Mouse (Mus musculus) forebrain, embryonic 16.5 days (tissue): ENCODE measurements around the gene Tlr9. TPM values are rescaled to one million over a fixed set of nuclear protein-coding genes. Genes with fewer than 3 reads are reported as not detected.

Experiments used
- ATAC-seq: fragments of 200-750 bp; cut with Nextera tagmentation; 2 replicates; pipeline ENCODE4 v1.8.0; 2017; ENCODE audit warnings: mild to moderate bottlenecking, moderate library complexity
- H3K27ac ChIP-seq: fragments of 300-500 bp; sonication (generic); 2 replicates; pipeline ENCODE4 v1.5.1; 2014; ENCODE audit warnings: low read length, control low read depth
- H3K27me3 ChIP-seq: fragments of 300-500 bp; sonication (generic); replicated peaks from 2 replicates; pipeline ENCODE4 v1.6.1; 2014; ENCODE audit warnings: low read length; ENCODE audit not compliant: control insufficient read depth, insufficient read depth
- H3K36me3 ChIP-seq: fragments of 300-500 bp; sonication (generic); 2 replicates; pipeline ENCODE4 v1.6.1; 2014; ENCODE audit not compliant: control insufficient read depth, insufficient read depth
- H3K4me1 ChIP-seq: fragments of 300-500 bp; sonication (generic); replicated peaks from 2 replicates; pipeline ENCODE4 v1.6.1; 2014; ENCODE audit warnings: low read length; ENCODE audit not compliant: control insufficient read depth, insufficient read depth
- H3K4me2 ChIP-seq: fragments of 300-500 bp; sonication (generic); 2 replicates; pipeline ENCODE4 v1.6.1; 2014; ENCODE audit warnings: mild to moderate bottlenecking, low read length, control low read depth
- H3K4me3 ChIP-seq: fragments of 300-500 bp; sonication (generic); replicated peaks from 2 replicates; pipeline ENCODE4 v1.5.1; 2014; ENCODE audit warnings: mild to moderate bottlenecking, low read length, control low read depth
- H3K9ac ChIP-seq: fragments of 300-500 bp; sonication (generic); replicated peaks from 2 replicates; pipeline ENCODE4 v1.6.1; 2014; ENCODE audit warnings: low read depth, low read length, control low read depth
- H3K9me3 ChIP-seq: fragments of 300-500 bp; sonication (generic); 2 replicates; pipeline ENCODE4 v1.6.1; 2016; ENCODE audit warnings: low read length; ENCODE audit not compliant: control insufficient read depth
- WGBS: fragments of 180-500 bp; shearing (Covaris S2); extraction: QIAGEN DNeasy Blood & Tissue Kit; methylation state at CpG from one replicate; pipeline ENCODE4 v1.1.7; 2014; 5-methylcytosine and 5-hydroxymethylcytosine counted together
- polyA plus RNA-seq: library from polyadenylated mRNA; unstranded; fragments of >200 nt; fragmentation: Nextera tagmentation; extraction: Ambion mirVana; gene quantifications from 2 replicates; pipeline ENCODE4 v1.2.1, GENCODE M21; 2015

Tlr9 gene
- polyA plus RNA-seq, 1 experiment from 2014 or later = not detected

DNA sequence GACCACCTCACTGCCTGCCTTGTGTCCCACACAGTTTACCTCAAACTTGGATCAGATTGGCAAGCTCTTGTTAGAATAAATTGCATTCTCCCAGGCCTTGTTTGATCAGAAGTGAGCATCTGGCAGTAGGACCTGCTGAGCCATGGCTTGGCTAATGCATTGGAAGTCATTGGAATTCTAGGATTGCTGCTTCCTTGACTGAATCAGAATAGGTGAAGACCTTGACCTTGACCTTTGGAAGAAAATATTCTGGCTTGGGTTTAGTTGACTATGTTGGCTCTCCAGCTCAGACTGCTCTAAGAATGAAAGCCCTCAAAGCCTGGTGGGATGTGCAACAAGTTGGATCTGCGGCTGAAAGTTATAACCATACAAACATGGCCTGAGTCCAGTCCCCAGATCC, 31.0 kb upstream of the Tlr9 start:
- Histone ChIP-seq H3K27ac (no peak overlapping the region), H3K27me3 (no peaks in the 10 kb centered on the region), H3K9me3 (no peaks in the 10 kb centered on the region), H3K4me2 (no peak overlapping the region), H3K9ac (no peak overlapping the region), H3K4me3 (no peak overlapping the region), H3K4me1 (peaks cover 3% of the 10 kb centered on the region; the same call in 1 of the 2 replicates), H3K36me3 (peaks cover 45% of the 10 kb centered on the region)
- WGBS = 89% methylated on average over 1 of the region's 1 CpGs
- no peak for ATAC-seq

DNA sequence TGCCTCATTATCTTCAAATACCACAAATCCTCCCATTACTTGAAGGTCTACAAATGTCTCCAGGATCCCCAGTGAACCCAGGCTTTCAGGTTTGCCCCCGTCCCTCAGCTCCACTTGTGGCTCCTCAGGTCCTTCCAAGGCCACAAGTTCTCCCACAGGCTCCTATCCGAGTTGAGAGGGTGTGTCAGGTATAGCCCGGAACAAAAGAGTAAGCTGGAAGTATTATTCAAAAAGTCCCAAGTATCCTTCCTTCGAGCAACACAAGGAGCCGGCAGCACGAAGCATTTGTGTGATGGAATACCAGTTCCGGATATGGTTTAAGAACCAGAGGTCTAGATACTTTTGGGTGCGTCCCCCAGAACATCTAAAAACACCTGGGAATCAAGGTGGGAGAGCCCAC, 30.4 kb upstream of the Tlr9 start:
- Histone ChIP-seq H3K9ac (no peak overlapping the region), H3K4me1 (peaks cover 3% of the 10 kb centered on the region; the same call in 1 of the 2 replicates), H3K27ac (no peak overlapping the region), H3K36me3 (peaks cover 40% of the 10 kb centered on the region), H3K4me3 (no peak overlapping the region), H3K4me2 (no peak overlapping the region), H3K27me3 (no peaks in the 10 kb centered on the region), H3K9me3 (no peaks in the 10 kb centered on the region)
- WGBS = 85% methylated on average over 8 of the region's 8 CpGs
- no peak for ATAC-seq

DNA sequence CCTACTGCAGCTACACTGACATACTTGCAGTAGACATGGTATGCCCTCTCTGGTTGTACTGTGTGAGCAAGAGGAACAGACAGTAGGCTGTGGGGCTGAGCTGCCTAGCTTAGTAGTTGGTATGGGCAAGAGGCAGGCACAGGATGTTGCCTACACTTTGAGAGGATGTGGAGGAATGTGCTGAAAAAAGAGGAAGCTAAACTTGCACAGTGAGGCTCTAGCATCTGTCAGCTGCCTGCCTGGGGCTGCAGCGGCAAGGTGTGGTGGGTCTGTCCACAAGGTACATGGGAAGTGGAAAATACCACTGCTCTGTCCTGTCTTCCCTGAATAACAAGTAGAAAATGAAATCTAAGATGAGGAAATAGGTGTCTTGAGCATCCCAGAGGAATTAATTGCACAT, 29.4 kb upstream of the Tlr9 start:
- peaks cover 31% of the 10 kb centered on the region for H3K36me3 ChIP-seq
- WGBS = 89% methylated on average over 1 of the region's 1 CpGs
- no peak overlapping the region for H3K27ac ChIP-seq
- no peaks in the 10 kb centered on the region for H3K9me3 ChIP-seq
- no peak for ATAC-seq
- H3K4me1 ChIP-seq = peaks cover 3% of the 10 kb centered on the region; the same call in 1 of the 2 replicates
- H3K27me3 ChIP-seq = no peaks in the 10 kb centered on the region
- no peak overlapping the region for H3K4me2 ChIP-seq
- H3K4me3 ChIP-seq = no peak overlapping the region
- H3K9ac ChIP-seq = no peak overlapping the region

GRCm38 (mm10) chr9:106193930-106194807, 28.2 kb upstream of the Tlr9 start:
- Histone ChIP-seq H3K9me3 (no peaks in the 10 kb centered on the region), H3K4me3 (no peak overlapping the region), H3K4me2 (no peak overlapping the region), H3K36me3 (peaks cover 23% of the 10 kb centered on the region), H3K9ac (no peak overlapping the region), H3K4me1 (peaks cover 8% of the 10 kb centered on the region), H3K27me3 (no peaks in the 10 kb centered on the region), H3K27ac (no peak overlapping the region)
- ATAC-seq = no peak
- WGBS = 84% methylated on average over 8 of the region's 8 CpGs

DNA sequence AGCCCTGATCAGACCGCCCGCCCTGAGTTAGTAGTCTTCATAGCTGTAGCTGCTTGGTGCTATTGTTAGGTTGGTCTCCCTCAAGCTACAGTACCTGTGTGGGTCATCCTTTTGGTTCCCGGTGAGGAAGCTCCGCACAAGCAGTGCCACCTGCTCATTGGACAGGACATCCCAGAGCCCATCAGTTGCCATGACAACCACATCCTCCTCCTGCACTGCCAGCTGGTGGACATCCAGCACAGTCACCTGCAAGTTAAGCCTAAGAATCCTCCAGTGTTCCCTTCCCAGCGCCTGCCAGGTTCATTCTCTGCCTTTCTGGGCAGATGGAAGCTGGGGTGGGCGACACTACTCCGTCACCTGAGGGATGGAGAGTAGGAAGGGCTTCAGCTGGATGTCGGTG, 26.7 kb upstream of the Tlr9 start:
- H3K36me3 ChIP-seq = peaks cover 10% of the 10 kb centered on the region
- peaks cover 8% of the 10 kb centered on the region for H3K4me1 ChIP-seq
- 76% methylated on average over 8 of the region's 8 CpGs for WGBS
- no peaks in the 10 kb centered on the region for H3K27me3 ChIP-seq
- no peak for ATAC-seq
- no peak overlapping the region for H3K4me3 ChIP-seq
- H3K27ac ChIP-seq = no peak overlapping the region; the same call in 1 of the 2 replicates
- no peak overlapping the region for H3K9ac ChIP-seq
- H3K4me2 ChIP-seq = no peak overlapping the region
- no peaks in the 10 kb centered on the region for H3K9me3 ChIP-seq

- WGBS = 86% methylated on average over 3 of the region's 3 CpGs
These were observed 25.2 kb upstream of the Tlr9 start for GRCm38 (mm10) chr9:106197081-106197713.

GRCm38 (mm10) chr9:106197732-106198131, 24.7 kb upstream of the Tlr9 start:
- Histone ChIP-seq H3K27me3 (no peaks in the 10 kb centered on the region), H3K4me1 (peaks cover 8% of the 10 kb centered on the region), H3K4me2 (no peak overlapping the region), H3K27ac (no peak overlapping the region), H3K36me3 (no peaks in the 10 kb centered on the region), H3K9me3 (no peaks in the 10 kb centered on the region), H3K9ac (no peak overlapping the region), H3K4me3 (no peak overlapping the region)
- no peak for ATAC-seq
- 91% methylated on average over 9 of the region's 9 CpGs for WGBS

More at GRCm38 (mm10) chr9:106197081-106197713, 25.2 kb upstream of the Tlr9 start:
- no peak overlapping the region for H3K27ac ChIP-seq
- H3K4me3 ChIP-seq = no peak overlapping the region
- no peaks in the 10 kb centered on the region for H3K9me3 ChIP-seq
- H3K36me3 ChIP-seq = no peaks in the 10 kb centered on the region
- peaks cover 8% of the 10 kb centered on the region for H3K4me1 ChIP-seq
- no peak overlapping the region for H3K4me2 ChIP-seq
- ATAC-seq = no peak
- H3K27me3 ChIP-seq = no peaks in the 10 kb centered on the region
- no peak overlapping the region for H3K9ac ChIP-seq

DNA sequence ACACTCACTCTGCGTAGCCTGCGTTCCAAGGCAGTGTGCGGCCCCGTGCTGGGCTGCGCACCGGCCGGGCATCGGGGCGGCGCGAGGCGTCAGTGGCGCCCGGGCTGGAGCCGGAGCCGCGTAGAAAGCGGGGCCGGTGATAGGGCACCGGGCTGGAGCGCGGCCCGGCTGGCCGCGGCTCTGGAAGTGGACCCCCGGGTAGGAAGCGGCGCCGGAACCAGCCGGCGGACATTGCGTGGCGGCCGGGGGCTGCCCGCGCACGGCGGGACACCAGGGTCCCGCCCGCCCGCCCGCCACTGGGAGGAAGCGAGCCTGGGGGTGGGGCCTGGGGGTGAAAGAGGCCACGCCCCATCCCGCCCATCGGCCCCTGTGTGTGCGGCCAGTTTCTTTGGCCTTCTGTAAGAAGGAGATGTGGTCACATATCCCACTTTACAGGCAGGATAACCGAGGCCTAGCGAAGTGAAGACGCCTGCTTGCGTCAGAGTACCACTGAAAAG, 23.4 kb upstream of the Tlr9 start:
- H3K4me2 ChIP-seq = peak overlapping the region; percentile 80
- H3K27me3 ChIP-seq = no peaks in the 10 kb centered on the region
- WGBS = under 1% methylated on average over 48 of the region's 51 CpGs
- peak overlapping the region; percentile 56 for H3K4me3 ChIP-seq
- peak; percentile 18; the same call in 1 of the 2 replicates for ATAC-seq
- peak overlapping the region; percentile 68 for H3K9ac ChIP-seq
- peaks cover 16% of the 10 kb centered on the region for H3K4me1 ChIP-seq
- H3K9me3 ChIP-seq = no peaks in the 10 kb centered on the region
- H3K27ac ChIP-seq = no peak overlapping the region
- no peaks in the 10 kb centered on the region for H3K36me3 ChIP-seq

DNA sequence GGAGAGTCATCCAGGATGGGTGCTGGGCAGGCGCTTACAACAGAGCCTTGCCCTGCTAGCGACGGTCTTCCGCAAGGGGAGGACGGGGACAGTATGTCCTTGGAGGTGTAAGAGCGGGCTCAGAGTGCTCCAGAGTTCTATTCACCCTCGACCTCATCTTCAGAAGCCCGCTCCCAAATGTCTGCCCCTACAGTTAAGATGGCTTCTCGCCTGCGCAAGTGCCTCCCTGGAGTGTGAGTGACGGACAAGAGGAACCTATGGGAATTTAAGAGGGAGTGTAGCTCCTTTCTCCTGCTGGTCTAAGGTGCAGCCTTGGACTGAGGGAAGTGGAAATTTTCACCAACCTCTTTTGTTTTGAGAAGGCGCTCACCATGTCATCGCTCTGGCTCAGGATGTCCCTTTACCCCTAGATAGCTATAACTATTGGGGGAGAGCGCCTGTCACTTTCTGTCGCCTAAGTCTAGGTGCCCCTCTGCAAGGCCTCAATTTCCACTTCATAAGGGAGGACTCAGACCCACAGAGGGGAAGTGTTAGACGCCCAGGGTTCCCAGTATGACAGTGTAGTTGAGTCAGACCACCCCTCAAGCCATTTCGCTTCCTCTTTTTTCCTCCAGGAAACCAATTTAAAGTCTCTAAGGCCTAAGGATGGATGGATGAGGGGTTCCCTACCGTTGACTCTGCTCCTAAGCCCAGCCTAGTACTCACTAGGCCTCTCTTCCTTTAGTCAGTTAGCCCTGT, 22.7 kb upstream of the Tlr9 start, which contains the start of gene Ppm1m:
Gene Ppm1m, minus strand, starts transcription at position 212 of the 738 bp plus-strand sequence.
- no peaks in the 10 kb centered on the region for H3K27me3 ChIP-seq
- no peaks in the 10 kb centered on the region for H3K36me3 ChIP-seq
- ATAC-seq = no peak
- H3K9ac ChIP-seq = peak within 1 kb of the TSS; percentile 68
- WGBS = 44% methylated on average over 18 of the region's 18 CpGs
- peak within 1 kb of the TSS; percentile 56 for H3K4me3 ChIP-seq
- peak within 1 kb of the TSS; percentile 80 for H3K4me2 ChIP-seq
- H3K27ac ChIP-seq = no peak within 1 kb of the TSS
- H3K9me3 ChIP-seq = no peaks in the 10 kb centered on the region
- H3K4me1 ChIP-seq = peaks cover 23% of the 10 kb centered on the region
